Mouse (Mus musculus) kidney, adult 8-10 months (tissue): ENCODE measurements around the gene Tyw1.

Experiments used
- DNase-seq, 2 experiments: peaks; one replicate each; pipeline ENCODE4 v3.0.0; 2022

Tyw1 gene

DNA sequence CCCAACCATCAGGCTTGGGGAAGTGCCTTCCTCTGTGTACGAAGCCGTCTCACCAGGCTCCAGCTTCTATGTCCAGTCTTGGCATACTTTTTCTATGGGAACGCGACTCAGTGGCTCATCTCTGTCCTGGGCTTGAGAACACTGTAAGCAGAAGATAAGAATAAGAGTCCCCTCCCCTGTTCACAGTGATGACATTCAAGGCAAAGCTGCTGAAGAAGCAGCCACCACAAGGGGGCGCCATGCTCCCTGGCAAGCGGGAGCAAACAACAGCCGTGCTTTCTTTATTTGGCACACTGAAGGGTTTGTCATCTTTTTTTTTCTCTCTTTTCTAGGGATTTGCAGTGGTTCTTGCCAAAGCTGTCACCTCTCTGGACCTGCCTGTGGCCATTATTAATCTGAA is 11.2 kb downstream of the Tyw1 start:
- DNase-seq = no peak

DNA sequence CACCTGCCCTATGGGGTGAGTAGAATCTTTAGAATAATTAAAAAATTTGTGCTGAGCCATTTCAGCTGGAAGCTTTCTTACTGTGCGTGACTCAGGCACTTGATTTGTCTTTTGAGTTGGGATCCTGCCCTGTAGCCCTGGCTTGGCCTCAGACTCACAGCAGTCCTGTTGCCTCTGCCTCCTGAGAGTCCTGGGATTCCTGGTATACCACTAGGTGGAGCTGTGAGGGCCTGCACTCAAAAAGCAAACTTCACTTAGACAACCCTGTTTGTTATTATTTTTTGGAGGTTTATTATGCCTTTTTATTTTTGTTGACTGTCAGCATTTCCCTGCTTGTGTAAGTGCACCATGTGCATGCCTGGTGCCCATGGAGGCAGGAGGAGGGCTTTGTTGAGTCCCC is 11.9 kb downstream of the Tyw1 start:
- DNase-seq = peak in 1 of 2 experiments; percentile 23

DNA sequence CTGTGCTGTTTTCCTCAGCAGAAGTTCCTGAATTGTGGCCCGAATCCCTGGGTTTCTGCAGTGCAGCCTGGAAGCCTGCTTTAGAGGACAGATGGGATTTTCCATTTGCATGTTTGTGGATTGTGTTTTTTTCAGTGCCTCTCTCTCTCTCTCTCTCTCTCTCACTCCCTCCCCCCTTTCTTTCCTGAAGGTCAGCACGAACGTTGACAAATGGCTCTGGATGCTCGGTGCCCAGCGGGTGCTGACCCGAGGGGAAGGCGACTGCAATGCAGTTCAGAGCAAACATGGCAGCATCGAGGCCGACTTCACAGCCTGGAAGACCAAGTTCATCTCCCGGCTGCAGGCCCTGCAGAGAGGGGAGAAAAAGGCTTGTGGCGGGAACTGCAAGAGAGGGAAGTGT is 13.6 kb downstream of the Tyw1 start:
- no peak for DNase-seq

DNA sequence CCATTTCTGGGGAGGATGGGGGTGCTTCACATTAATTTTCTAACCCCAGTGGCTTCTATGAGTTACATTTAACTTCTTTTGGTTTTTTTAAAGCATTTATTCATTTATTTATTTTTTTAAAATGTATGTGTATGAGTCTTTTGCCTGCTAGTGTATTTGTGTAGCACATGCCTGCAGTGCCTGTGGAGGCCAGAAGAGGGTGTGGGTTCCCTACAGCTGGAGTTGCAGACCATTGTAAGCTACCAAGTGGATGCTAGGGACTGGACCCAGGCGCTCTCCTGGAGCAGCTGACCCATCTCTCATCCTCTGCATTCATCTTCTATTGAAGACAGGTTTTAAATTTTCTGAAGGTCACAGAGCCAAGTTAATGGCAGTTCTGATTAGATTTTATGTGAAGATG is 16.9 kb downstream of the Tyw1 start:
- no peak for DNase-seq

DNA sequence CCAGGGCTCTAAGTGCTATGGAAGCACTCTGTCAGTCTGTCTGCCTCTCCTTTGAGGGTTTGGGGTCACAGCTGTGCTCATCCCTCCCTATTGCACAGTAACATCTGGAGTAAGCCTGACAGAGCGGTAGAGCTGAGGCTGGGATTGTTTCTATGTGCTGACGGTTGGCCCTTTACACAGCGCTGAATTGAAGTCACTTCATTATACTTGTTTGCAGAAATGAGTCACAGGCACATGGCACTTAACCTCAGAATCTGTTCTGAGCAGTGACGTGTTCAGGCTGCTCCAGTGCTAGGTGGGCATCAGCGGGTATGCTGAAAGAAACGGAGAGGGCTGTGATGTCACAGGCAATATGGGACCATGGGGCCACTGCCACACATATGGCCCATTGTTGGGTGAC is 17.6 kb downstream of the Tyw1 start:
- no peak for DNase-seq

DNA sequence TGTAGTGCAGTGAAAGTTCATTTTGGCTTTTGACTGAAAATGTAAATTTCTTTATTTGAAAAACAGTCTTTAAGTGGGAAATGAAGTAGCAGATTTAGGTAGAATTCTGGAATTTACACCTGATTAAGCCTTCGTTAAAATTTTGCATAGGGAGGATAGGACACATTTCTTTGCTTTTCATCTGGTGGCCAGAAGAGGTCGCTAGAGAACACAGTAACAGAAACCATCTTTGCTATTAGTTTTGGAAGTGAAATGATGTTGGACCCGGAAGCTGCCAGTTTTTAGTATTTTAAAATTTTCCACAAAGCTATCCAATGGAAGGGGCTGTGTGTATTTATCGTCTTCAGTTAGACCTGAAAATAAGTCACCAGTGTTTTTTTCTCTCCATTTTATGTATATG is 20.1 kb downstream of the Tyw1 start:
- peak in 1 of 2 experiments; percentile 18 for DNase-seq

DNA sequence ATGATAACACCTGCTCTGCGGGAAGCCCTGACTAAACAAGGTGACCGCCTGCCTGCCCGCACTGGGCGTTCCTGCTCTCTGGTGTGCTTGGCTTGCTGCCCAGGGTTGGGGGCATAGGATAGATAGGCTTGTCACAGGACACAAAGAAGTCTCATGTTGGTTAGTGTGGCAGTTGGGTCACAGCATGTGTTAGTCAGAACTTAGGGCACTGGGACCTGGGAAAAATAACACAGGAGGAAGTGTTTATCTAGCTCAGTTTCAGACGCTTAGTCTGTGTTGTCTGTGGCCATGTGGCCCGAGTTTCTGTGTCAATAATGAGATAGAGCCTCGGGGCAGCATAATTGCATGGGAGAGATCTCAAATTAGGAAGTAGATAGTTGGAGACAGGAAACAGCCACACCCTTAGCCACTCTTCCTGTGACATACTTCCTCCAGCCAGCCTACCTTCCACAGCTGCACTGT is 22.6 kb downstream of the Tyw1 start:
- no peak for DNase-seq

DNA sequence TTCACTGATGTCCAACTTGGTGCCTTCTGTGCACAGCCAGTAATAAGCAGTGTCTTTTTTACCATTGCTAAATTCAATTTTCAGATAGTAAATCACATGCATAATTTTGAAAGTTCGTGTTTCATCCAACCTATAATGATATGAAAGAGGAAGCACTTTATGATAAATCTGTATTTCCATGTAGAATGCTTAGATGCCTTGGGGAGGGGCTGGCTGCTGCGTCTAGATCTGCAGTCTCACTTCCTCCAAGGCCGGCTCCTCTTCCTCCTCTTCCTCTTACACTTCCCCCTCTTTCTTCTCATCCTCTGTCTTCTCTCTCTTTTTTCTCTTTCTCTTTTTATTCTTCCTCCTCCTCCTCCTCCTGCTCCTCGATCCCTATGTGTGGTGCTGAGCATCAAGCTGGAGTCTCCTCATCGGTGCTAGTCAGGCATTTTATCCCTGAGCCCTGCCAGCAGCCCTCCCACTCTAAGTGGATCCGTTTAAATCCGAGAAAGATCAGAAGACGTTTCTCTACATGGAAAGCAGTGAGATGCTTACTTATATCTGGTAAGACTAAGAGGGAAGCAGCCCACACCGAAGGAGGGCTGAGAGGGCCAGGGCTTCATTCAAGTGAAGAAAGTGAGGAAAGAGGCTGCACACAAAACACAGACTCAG is 27.8 kb downstream of the Tyw1 start:
- no peak for DNase-seq

DNA sequence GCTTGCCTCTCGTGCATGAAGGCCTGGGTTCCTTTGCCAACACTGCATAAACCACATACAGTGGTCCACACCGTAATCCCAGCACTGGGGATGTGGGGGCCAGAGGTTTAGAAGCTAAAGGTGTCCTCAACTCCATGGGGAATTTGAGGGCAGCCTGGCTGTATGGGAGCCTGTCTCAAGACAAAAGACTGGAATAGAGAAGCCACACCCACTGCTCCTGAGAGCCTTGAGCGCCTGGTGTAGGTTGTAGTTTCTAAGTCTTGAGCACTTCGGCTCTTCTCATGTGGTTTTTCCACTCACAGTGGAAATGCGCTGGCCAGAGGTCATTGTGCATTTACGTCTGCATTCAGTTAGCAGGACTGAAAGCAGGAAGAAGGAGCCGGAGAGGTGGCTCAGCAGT is 32.7 kb downstream of the Tyw1 start:
- no peak for DNase-seq

DNA sequence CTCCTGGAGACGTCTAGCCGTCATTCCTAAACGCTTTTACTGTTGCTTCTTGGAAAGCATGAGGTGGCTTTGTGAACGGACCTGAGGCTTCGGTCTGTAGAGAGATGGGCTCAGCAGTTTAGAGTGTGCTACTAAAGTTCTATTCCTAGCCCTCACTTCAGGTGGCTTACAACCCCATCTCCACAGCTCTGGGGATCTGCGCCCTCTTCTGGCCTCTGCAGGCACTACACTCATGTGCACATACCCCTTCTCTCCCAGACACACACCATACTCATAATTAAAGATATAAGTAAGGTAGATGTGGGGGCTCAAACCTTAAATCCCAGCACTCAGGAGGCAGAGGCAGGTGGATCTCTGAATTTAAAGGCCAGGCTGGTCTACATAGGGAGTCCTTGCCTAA is 34.8 kb downstream of the Tyw1 start:
- DNase-seq = no peak

DNA sequence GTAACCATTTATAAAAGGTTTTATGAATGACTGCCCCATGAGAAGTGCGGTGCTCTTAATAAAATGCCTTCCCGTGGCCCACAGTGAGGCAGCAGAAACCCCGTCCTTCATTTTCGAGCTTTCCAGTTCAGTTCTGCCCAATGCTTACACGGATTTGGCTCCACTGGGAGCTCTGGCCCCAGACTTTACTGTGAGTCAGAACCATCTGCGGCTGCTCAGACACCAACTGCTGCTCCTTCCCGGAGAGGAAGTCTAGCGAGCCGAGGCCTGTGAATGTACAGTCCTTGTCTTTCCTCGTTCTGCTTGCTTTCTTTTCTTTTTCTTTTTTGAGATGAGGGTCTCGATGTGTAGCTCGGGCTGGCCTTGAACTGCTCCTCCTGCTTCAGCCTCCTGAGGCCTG is 35.4 kb downstream of the Tyw1 start:
- DNase-seq = no peak

DNA sequence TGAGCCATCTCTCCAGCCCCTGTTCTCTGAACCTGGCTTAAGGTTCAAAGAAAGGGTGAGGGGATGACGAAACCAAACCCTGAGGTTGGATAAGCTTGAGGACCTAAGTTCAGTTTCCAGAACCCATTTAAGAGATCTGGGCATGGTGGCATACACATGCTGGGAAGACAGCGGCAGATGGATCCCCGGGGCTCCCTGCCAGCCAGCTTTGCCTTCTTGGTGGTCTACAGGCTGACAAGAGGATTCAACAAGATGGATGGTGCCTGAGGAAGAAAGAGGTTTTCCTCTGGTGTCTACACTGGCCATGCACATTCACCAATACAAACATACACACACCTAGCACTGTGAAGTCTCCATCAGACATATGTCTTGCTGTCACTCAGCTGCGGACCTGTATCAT is 37.6 kb downstream of the Tyw1 start:
- no peak for DNase-seq

DNA sequence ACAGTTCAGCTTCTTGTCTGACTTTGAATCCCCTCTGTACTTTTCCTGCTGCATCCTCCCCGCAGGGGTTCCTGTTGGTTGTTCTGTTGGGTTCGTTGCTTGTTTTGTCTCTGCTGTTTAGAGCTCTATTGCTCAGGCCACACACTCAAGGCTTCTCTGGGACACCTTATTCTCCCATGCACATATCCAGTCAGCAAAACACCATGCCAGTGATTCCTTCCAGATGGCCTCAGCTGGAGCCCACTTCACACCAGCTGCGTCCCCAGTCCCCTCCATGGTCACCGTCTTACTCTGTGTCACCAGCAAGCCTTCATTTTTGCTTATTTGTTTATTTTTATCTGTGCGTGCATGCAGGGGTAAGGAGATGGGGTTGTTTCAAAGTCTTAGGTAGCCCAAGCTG is 38.5 kb downstream of the Tyw1 start:
- DNase-seq = no peak

DNA sequence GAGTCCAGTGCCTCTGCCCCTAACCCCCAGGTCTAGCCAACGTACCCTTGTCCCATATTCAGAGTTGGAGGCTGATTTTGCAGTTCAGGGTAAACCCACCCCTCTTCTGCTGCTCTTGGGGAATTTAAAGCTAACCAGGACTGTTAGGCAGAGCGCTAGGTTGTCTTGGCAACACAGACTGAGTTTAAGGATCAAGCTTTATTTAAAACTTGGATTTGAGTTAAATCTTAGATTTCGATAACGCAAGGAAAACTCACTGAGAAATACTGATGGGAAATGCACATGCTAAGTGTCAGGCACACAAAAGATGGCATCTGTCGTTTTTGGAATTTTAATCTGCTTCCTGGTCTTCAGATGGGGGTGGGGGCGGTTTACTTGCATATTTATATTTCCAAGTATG is 39.2 kb downstream of the Tyw1 start:
- DNase-seq = no peak

DNA sequence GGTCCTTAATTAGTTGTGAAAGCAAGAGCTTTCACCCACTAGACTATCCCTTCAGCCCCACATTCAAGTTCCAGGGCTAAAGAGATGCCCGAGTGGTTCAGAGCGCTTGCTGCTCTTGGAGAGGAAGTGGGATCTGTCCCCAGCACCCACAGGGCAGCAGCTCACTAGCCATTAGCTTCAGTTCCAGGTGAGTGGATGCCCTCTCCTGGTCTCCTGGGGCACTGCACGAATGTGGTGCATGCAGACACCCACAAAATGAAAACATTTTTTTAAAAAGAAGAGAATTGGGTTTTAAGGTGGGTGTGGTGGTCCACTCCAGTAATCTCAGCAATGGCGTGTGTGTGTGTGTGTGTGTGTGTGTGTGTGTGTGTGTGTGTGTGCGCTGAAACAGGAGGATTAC is 40.7 kb downstream of the Tyw1 start:
- no peak for DNase-seq

DNA sequence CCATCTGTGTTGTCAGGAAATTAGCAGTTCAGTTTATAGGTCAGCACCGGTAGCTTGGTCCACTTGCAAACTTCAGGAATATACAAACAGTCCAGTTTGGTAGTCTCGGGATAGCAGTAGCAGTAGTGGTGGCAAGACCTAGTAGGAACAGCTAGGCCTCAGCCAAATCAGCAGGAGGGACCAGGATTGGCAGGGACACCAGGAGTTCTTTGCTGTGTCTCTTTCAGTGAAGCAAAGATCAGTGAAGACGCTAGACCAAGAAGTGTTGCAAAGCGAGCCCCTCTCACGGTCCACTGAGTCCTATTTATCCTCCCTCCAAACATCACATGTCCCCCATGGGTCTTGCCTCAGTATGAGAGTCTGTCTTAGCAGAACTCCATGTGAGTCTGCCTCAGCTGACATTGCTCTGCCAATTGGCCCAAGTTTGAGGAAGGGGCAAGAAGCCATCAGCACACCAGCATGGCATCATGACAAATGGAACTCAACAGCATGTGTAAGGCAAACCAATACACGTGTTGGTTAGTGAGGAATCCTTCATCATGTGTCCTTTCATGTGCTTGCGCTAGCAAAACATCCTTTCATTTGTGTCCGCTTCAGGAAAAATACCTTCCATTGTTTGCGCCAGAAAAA is 43.5 kb downstream of the Tyw1 start:
- DNase-seq = no peak

DNA sequence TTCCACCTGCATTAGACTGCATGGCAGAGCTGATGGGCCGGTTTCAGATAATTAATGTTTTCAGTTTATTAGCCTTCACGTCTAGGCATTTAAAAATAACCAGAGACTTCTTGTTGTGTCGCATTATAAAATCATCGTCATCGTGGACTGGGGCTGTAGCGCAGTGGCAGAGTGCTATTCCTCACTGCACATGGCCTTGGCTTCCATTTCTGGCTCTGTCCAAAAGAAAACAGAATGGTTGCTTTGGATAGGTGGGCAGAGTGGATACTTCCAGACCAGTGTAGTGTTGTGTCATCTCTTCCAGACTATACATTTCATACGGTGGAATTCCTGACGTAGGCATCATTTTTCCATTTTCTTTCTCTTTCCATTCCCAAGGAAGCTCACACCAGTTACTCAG is 44.1 kb downstream of the Tyw1 start:
- DNase-seq = no peak

DNA sequence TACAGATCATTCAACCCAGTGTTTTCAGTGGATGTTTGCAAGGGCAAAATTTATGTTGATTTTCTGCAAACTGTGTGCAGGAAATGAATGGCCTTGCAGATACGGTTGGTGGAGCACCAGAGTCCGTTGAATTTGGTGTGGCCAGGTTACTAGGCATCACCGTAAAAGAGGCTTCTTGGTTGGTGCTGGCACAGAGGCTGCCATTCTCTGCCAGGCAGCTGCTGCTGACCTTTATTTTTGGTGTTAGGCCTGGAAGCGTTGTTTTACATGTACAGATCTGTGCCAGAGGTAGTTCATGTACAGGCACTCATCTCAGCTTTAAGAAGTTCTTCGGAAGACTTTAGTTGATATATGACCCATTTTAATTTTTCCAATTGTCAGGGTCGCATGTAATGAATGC is 48.2 kb downstream of the Tyw1 start:
- no peak for DNase-seq

DNA sequence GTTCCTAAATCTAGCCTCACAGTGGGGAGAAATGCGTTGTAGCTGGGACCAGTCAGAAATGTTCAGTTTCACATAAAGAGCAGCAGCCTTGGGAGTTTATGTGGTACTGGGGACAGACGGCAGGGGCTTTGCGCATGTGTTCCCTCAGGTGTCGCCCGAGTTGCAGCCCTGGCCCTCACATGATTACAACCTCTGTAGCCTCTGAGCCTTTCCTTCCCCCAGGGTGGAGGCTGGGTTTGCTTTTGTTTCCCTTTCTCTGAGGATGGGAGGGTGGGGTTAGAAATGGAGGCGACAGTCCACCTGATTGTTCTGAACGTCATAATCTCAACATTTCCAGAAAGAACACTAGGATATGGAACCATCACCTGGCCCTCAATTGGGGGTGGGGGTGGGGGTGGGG is 52.5 kb downstream of the Tyw1 start:
- DNase-seq = no peak

DNA sequence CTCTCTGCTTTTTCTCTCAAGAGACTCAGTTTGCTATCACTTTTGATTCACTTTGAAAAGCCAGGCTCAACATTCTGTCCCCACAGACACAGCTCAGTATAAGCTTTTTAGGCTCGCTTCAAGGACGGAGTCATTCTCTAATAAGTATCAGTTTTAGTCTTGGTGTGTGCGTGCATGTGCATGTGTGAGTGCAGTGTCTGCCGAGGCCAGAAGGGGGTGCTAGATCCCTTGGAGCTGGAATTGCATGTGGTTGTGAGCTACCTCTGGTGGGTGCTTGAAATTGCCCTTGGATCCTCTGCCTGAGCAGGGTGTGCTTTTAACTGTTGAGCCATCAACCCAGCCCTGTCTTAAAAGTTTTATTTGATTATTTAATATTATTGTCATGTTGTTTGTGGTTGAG is 54.7 kb downstream of the Tyw1 start:
- DNase-seq = no peak

DNA sequence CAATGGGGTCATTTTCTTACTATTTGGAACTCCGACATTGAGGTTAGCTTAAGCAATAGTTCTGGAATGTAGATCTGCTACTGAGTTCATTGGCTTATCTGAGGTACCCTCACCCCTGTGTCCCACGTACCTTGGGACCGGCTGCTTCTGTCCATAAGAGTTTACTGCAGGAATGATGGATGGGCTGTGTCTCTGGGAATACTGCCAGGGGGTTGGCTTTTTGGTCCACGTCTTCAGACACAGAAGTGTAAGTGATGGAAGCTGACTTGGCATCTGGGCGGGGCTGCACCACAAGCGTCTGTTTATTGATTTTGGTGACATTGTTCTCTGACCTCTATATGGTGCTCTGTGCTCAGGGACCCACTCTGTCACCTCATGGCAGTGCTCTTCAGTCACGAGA is 55.4 kb downstream of the Tyw1 start:
- no peak for DNase-seq

DNA sequence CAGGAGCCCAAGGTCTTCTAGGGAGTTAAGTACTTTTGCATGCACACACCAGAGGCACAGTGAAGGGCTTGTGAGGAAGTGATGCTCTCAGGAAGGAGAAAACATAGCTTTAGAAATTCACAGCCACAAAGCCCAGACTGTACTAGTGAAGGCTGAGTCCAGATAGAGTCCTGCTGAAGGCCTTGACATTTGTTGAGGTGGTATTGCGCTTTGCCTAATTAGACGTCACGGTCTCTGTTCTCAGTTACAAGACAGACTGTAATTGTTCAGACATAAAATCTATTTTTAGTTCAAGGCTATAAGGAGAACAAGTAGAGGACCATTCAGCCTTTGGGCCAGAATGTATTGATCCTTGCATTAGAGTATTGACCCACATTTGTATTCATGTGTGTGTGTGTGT is 58.1 kb downstream of the Tyw1 start:
- no peak for DNase-seq

DNA sequence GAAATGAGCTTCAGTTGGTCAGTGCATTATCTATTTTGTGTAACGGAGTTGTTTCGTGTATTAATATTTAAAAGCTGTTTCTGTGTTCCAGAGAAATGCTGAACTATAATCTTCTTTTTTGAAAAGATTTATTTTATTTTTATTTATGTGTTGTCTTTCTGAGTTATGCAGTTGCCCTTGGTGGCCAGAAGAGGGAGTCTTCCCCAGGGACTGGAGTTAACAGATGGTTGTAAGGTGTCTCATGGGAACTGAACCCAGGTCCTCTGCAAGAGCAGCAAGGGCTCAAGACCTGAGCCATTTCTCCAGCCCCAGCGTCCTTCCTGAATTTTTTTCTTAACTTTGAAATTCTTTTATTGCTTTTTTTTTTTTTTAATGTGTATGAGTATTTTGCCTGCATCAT is 59.5 kb downstream of the Tyw1 start:
- no peak for DNase-seq

DNA sequence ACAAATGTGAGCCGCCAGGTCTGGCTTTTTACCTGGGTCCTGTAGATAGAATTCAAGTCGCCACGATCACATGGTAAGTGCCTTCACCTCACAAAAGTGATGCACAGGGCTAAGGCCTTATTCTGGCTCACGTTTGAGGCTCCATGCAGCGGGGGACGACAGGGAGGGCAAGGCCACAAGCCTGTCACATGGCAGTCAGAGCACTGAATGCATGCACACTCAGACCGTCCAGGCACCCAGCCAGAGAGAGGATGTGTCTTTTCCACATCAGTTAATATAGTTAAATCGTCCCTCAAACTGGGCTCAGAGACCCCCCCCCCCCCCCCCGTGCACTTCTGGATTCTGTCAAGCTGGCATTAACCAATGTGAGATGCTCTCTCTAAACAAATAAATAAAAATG is 60.9 kb downstream of the Tyw1 start:
- no peak for DNase-seq

DNA sequence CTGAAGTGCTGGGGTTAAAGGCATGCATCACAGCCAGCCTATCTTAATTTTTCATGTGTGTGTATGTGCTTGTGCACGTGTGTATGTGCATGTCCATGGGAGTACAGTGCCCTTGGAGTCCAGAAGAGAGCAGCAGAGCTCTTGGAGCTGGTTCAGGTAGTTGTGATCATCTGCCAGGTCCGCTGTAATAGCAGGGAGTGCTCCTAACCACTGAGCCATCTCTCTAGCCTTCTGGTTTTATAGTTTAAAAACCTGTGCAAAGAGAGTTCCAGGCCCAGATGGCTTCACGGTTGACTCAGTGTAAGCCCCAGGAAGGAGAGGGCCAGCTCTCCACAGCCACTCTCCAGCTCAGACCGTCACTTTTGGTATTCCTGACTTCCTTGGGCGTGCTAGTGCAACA is 64.4 kb downstream of the Tyw1 start:
- DNase-seq = no peak
